Mouse (Mus musculus) neural tube, embryonic 10.5 days (tissue): Measurements from ENCODE around the gene Lrrk1.

Experiments used
- DNase-seq: peaks from one replicate; pipeline ENCODE4 v3.0.0-alpha.2; 2017; ENCODE audit warnings: low spot score; ENCODE audit errors: extremely low spot score

The Lrrk1 gene

DNA sequence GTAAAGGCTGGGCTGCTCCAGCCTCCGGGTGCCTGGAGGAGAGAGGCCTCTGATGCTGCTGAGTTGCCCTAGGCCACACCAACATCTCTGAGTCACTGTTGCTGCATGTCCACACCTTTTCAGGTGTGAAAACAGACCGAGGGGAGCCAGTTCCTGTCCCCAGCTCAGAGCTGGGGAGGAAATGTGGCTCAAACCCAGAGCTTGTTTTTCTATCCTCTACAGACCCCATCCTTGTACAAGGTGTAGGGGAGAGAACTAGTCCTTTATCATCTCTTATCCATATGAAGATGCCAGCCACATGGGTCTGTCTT is 159.6 kb downstream of the Lrrk1 start:
- DNase-seq = no peak

GRCm38 (mm10) chr7:66227814-66228609 is 160.1 kb downstream of the Lrrk1 start:
- DNase-seq = no peak

GRCm38 (mm10) chr7:66225881-66226280 is 162.3 kb downstream of the Lrrk1 start:
- no peak for DNase-seq

GRCm38 (mm10) chr7:66224541-66224940 is 163.6 kb downstream of the Lrrk1 start:
- DNase-seq = no peak

- no peak for DNase-seq
These were observed 164.4 kb downstream of the Lrrk1 start for GRCm38 (mm10) chr7:66223731-66224130.

DNA sequence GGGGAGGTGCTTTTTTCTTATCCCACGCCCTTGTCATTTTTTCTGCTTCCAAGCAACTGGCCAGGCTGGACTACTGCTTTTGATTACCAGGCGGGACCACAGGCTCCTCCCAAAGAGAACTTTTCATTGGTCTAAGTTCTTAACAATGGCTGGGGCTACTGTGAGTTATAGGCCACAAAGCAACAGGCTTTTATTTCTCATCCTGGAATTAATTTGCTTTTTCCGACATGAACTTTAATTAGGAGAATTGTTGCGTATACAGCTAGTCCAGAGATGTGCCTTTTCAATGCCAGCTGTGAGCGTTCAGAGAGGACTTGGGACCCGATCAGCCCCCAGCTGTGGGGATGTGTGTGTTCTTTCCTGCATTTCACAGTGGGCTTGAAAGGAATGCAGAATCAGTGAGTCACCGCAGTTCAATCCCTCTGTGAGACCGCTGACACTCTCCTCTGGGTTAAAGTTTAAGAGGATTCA is 165.5 kb downstream of the Lrrk1 start:
- DNase-seq = no peak

DNA sequence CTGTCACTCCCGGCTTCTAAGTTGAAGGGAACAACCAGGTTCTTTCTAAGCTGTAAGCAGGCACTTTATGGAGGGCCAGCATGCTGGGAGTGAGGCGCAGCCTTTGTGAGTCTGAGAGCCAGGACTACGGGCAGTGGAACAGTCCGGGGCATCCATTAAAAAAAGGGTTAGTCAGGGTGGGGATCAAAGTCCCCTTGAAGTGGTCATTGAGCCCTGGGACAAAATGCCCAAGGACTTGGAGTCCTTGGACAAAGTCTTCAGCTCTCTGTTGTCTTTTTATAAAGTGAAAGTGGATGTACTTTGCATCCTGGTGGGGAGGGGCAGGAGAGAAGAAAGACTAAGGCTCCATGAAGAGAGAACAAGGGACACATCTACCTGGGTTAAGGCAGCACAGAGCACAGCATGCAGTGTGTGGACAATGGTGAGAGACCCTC is 168.3 kb downstream of the Lrrk1 start:
- no peak for DNase-seq

DNA sequence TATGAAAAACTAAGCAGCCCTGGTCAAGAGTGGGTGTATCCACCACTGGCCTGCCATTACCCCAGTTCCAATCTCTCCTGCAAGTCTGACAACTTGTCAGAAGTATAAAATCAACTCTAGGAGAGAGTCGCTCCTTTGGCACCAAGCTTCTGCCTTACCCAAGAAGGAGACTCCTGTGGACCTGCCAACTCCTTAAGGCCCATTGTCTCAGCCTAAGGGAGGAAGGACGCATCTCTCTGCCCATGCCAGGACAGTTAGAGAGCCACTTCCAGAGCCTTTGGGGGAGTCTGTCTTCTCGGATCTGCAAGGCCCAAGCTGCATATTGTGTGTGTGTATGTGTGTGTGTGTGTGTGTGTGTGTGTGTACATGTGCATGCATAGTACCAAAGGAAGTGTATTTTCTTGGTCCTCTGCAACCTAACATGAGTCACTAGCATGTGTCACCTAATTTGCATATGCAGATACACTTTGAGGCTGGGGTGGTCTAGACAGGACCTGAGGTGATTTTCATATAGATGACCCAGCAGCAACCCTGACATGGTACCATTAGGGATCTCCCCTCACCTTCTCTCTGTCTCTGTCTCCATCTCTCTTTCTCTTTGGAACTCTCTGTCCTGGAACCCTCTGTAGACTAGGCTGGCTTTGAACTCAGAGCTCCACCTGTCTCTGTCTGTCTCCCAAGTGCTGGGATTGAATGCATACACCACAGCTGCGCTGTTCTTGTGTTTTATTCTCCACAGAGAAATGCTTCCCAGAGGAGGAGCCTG is 168.9 kb downstream of the Lrrk1 start:
- no peak for DNase-seq

DNA sequence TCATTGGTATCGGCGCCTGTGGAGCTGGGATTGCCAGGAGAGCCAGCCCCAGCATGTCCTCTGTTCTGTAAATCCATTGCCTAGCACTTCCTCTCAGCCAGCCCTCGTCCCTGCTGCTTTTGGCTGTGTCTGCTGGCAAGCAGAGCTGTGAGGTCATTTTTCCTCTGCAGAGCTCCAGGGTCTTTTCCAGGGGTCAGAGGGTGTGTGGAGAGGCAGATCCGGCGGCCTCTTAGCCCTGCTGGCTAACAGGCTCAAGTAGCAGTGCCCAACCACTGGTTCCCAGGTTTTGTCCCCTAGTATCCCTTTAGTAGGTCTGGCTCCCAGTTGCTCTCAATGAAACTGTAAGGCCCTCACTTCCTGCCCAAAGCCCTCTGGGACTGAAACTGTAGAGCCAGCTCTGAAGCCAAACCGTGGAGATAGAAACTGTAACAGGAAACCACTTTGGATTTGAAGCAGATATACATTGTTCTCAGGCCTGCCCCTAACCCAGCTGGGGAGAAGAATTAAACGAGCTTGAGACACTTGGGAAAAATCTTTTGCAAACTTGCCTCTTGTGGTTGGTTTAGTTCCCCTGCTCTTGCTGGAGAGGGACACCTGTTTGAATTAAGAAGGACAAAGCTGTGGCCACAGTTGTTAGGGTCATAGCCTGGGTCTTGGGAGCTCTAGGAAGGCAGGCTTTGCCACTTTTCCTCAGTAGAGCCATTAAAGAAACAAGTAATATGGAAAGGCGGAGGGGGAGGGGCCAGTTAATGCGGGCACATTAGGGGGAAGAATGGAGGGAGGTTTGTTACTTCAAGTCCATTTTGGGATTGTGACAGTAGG is 169.7 kb downstream of the Lrrk1 start:
- peak; percentile 45 for DNase-seq

- no peak for DNase-seq
These were observed 170.5 kb downstream of the Lrrk1 start for GRCm38 (mm10) chr7:66217531-66218094.

GRCm38 (mm10) chr7:66217011-66217410 is 171.1 kb downstream of the Lrrk1 start:
- no peak for DNase-seq

DNA sequence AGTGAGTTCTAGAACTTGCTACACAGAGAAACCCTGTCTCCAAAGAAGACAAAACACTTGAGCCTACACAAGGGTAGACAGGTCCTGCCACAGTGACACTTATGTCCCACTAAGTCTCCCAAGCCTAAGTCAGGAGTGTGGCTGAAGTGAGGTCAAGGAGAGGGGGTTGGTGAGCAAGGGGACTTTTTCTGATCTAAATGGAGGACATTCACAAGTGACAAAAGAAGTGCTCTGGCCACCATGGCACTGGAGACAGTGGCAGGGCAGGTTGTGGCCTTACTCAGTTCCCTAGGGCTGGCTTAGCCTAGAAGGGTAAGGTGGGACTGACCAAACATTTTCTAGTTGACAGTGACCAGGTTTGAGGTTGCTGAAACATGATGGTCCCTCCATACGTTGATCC is 172.2 kb downstream of the Lrrk1 start:
- no peak for DNase-seq

GRCm38 (mm10) chr7:66214477-66214876 is 173.7 kb downstream of the Lrrk1 start:
- DNase-seq = no peak

DNA sequence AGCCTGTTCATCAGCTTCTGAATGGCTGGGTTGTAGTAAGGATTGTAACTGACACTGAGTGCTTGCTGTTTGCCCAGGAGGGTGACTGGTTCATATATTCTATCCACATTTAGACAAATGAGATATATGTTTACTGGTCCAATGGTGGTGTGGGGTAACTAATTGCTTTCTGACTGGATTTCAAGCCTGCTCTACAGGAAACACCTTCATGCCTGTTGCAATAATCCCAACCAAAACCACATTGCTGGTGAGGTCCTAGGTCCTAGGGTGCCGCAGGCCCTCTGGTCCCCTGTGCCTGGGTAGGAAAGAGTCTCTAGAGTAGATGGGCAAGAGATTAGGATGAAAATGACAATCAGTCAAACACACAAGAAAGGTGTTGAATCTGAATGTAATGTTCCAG is 175.3 kb downstream of the Lrrk1 start:
- no peak for DNase-seq

DNA sequence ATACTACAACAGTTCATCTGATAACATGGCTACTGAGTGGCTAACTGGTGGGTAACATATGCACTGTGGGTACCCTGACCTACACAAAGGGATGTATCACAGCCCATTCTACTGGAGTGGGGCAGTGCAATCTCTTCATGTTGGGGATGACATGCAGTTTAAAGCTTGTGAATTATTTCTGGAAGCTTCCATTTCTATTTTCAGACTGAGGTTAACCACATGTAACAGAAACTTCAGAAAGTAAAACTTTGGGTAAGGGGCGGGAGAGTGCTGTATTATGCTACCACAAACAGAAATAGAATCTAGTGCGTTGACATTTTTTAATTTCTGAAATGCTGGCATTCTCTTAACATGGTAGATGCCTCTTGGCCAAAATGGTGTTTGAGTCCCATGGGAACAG is 178.2 kb downstream of the Lrrk1 start:
- DNase-seq = no peak

DNA sequence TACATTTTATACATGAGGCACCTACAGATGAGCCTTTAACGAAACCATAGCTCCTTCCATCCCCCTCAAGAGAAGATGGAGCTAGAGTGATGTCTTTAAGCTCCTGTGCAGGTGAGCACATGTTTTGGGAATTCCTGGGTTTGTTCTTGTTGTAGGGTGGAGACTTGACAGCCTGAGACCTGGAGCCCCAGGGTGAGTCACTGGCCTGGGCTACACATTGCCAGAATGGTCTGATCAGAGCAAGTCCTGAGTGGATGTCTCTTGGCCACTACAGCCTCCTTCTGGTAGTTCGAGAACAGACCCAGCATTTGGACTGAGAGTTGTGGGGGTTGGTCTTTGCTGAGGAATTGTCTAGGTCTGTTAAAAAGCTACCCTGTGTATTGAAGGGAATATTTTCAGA is 186.5 kb downstream of the Lrrk1 start:
- DNase-seq = no peak

DNA sequence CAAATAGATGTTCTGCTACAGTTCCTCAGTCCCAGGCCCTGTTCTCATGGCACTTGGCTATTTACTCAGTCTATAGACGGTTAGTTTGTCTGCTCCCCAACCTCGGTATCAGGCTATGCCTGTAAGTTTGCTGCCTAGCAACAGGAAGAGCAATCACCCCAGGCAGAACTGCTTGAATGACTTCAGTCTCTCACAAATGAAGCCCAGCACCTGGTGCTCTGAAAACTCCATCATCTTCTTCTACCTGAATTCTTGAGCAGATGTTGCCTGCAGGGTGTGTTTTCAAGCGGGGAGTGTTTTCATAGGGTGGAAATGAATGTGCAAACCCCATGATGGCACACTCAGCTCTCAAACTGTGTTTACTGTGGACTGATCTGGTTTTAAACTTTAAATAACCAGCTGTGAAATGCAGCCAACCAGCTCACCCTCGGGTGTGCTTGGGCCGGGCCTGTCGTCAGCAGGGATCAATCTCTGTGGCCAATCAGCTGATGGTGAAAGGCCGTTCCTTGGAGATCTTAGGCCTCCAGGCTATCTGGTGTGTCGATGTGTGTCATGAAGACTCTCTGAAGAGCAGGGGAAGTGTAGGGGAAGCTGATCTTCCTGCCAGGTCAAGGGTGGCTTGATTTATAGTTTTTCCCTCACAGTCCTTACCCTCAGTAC is 187.2 kb downstream of the Lrrk1 start:
- no peak for DNase-seq

- no peak for DNase-seq
These were observed 187.8 kb downstream of the Lrrk1 start for GRCm38 (mm10) chr7:66200383-66200782.

- DNase-seq = no peak
These were observed 188.7 kb downstream of the Lrrk1 start for GRCm38 (mm10) chr7:66199391-66199831.

DNA sequence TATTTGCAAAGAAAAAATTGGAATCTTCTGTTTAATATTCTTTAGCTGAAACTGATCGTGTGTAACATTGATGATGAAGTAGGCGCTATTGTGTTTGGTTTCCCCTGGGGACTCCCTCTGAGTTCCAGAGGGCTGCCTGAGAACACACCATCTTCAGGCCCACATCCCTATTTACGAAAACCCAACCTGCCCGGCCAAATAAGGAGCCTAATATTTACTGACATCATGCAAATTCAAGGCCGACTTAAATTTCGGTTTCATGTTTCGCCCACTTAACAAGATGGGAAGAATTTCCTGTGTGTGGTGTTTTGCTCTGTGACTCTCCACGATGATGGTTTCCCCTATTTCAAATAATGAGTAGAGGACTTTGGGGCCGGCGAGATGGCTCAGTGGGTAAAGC is 189.7 kb downstream of the Lrrk1 start:
- no peak for DNase-seq
